Mouse (Mus musculus): Measurements from ENCODE around the gene R3hdm2. TPM values are rescaled to one million over a fixed set of nuclear protein-coding genes. Genes with fewer than 3 reads are reported as not detected.

Gene R3hdm2
- polyA plus RNA-seq, 1 experiment: 63.4 TPM

GRCm38 (mm10) chr10:127453701-127454100, 73.6 kb downstream of the R3hdm2 start:
- no peak overlapping the region for H3K4me2 ChIP-seq (ENCODE audit: low read depth)
- no peaks in the 10 kb centered on the region for H3K27me3 ChIP-seq (ENCODE audit: control insufficient read depth, insufficient read depth, insufficient read length)
- no peaks in the 10 kb centered on the region for H3K79me2 ChIP-seq (ENCODE audit: control insufficient read depth, insufficient read depth)
- TF ChIP-seq CEBPB (IDR thresholded peaks at IDR 0.05; ENCODE audit: insufficient read depth, poor library complexity, severe bottlenecking) (no peak), MYOG (IDR thresholded peaks at IDR 0.05; ENCODE audit: control insufficient read depth in 1 of 3, insufficient read depth in 1 of 3, insufficient read length in 2 of 3, low read depth in 2 of 3) (no peak), USF1 (IDR thresholded peaks at IDR 0.05; ENCODE audit: low read depth) (no peak), POLR2AphosphoS2 (IDR thresholded peaks at IDR 0.05; ENCODE audit: insufficient read length, low read depth) (no peak), POLR2A (IDR thresholded peaks at IDR 0.05; ENCODE audit: insufficient read length, low read depth) (no peak), TCF3 (IDR thresholded peaks at IDR 0.05; ENCODE audit: insufficient read length, low read depth) (no peak), REST (IDR thresholded peaks at IDR 0.05; ENCODE audit: insufficient read depth, insufficient read length) (no peak), E2F4 (IDR thresholded peaks at IDR 0.05; ENCODE audit: insufficient read depth) (no peak), SRF (IDR thresholded peaks at IDR 0.05; ENCODE audit: control insufficient read depth, insufficient read length, low read depth) (no peak)
- H3ac ChIP-seq (ENCODE audit: control insufficient read depth, insufficient read length): no peak overlapping the region
- no peak overlapping the region for H3K4me3 ChIP-seq
- H3K36me3 ChIP-seq (ENCODE audit: control insufficient read depth, insufficient read depth): peaks cover 39% of the 10 kb centered on the region

- no peak for TF ChIP-seq MAX (IDR thresholded peaks at IDR 0.05; ENCODE audit: low read depth)
- no peak for TF ChIP-seq SRF (IDR thresholded peaks at IDR 0.05; ENCODE audit: control insufficient read depth, insufficient read length, low read depth)
- TF ChIP-seq MYOD1 (IDR thresholded peaks at IDR 0.05; ENCODE audit: control insufficient read depth in 1 of 3, insufficient read length in 2 of 3, low read depth in 2 of 3): no peak
- Histone ChIP-seq H3ac (ENCODE audit: control insufficient read depth, insufficient read length) (no peak overlapping the region), H3K79me2 (ENCODE audit: control insufficient read depth, insufficient read depth) (no peaks in the 10 kb centered on the region), H3K4me2 (ENCODE audit: low read depth) (no peak overlapping the region), H3K27me3 (ENCODE audit: control insufficient read depth, insufficient read depth, insufficient read length) (no peaks in the 10 kb centered on the region), H3K36me3 (ENCODE audit: control insufficient read depth, insufficient read depth) (peaks cover 63% of the 10 kb centered on the region), H3K4me3 (no peak overlapping the region)
Observed at GRCm38 (mm10) chr10:127462411-127463096, 82.4 kb downstream of the R3hdm2 start.

- no peaks in the 10 kb centered on the region for H3K79me2 ChIP-seq (ENCODE audit: control insufficient read depth, insufficient read depth)
- no peak overlapping the region for H3ac ChIP-seq (ENCODE audit: control insufficient read depth, insufficient read length)
- H3K36me3 ChIP-seq (ENCODE audit: control insufficient read depth, insufficient read depth): peaks cover 7% of the 10 kb centered on the region
- H3K4me3 ChIP-seq: no peak overlapping the region
- no peaks in the 10 kb centered on the region for H3K27me3 ChIP-seq (ENCODE audit: control insufficient read depth, insufficient read depth, insufficient read length)
- TF ChIP-seq MAX (IDR thresholded peaks at IDR 0.05; ENCODE audit: low read depth) (no peak), MYOG (IDR thresholded peaks at IDR 0.05; ENCODE audit: control insufficient read depth in 1 of 3, insufficient read depth in 1 of 3, insufficient read length in 2 of 3, low read depth in 2 of 3) (no peak), TCF3 (IDR thresholded peaks at IDR 0.05; ENCODE audit: insufficient read length, low read depth) (no peak), REST (IDR thresholded peaks at IDR 0.05; ENCODE audit: insufficient read depth, insufficient read length) (no peak), MYOD1 (IDR thresholded peaks at IDR 0.05; ENCODE audit: control insufficient read depth in 1 of 3, insufficient read length in 2 of 3, low read depth in 2 of 3) (no peak), POLR2AphosphoS2 (IDR thresholded peaks at IDR 0.05; ENCODE audit: insufficient read length, low read depth) (no peak), TCF12 (IDR thresholded peaks at IDR 0.05; ENCODE audit: insufficient read depth, poor library complexity, severe bottlenecking) (no peak), SRF (IDR thresholded peaks at IDR 0.05; ENCODE audit: control insufficient read depth, insufficient read length, low read depth) (no peak)
- no peak overlapping the region for H3K4me2 ChIP-seq (ENCODE audit: low read depth)
Observed at GRCm38 (mm10) chr10:127471281-127471988, 91.3 kb downstream of the R3hdm2 start.

GRCm38 (mm10) chr10:127472722-127473121, 92.6 kb downstream of the R3hdm2 start:
- H3K79me2 ChIP-seq (ENCODE audit: control insufficient read depth, insufficient read depth): no peaks in the 10 kb centered on the region
- TF ChIP-seq TCF12 (IDR thresholded peaks at IDR 0.05; ENCODE audit: insufficient read depth, poor library complexity, severe bottlenecking) (no peak), MYOG (IDR thresholded peaks at IDR 0.05; ENCODE audit: control insufficient read depth in 1 of 3, insufficient read depth in 1 of 3, insufficient read length in 2 of 3, low read depth in 2 of 3) (no peak), CEBPB (IDR thresholded peaks at IDR 0.05; ENCODE audit: insufficient read depth, poor library complexity, severe bottlenecking) (no peak), TCF3 (IDR thresholded peaks at IDR 0.05; ENCODE audit: insufficient read length, low read depth) (no peak), E2F4 (IDR thresholded peaks at IDR 0.05; ENCODE audit: insufficient read depth) (no peak), POLR2A (IDR thresholded peaks at IDR 0.05; ENCODE audit: insufficient read length, low read depth) (no peak), REST (IDR thresholded peaks at IDR 0.05; ENCODE audit: insufficient read depth, insufficient read length) (no peak), MYOD1 (IDR thresholded peaks at IDR 0.05; ENCODE audit: control insufficient read depth in 1 of 3, insufficient read length in 2 of 3, low read depth in 2 of 3) (no peak), MAX (IDR thresholded peaks at IDR 0.05; ENCODE audit: low read depth) (no peak), USF1 (IDR thresholded peaks at IDR 0.05; ENCODE audit: low read depth) (no peak), SRF (IDR thresholded peaks at IDR 0.05; ENCODE audit: control insufficient read depth, insufficient read length, low read depth) (no peak), POLR2AphosphoS2 (IDR thresholded peaks at IDR 0.05; ENCODE audit: insufficient read length, low read depth) (no peak)
- H3K27me3 ChIP-seq (ENCODE audit: control insufficient read depth, insufficient read depth, insufficient read length): no peaks in the 10 kb centered on the region
- no peak overlapping the region for H3ac ChIP-seq (ENCODE audit: control insufficient read depth, insufficient read length)
- no peak overlapping the region for H3K4me2 ChIP-seq (ENCODE audit: low read depth)
- peaks cover 10% of the 10 kb centered on the region for H3K36me3 ChIP-seq (ENCODE audit: control insufficient read depth, insufficient read depth)
- H3K4me3 ChIP-seq: no peak overlapping the region

GRCm38 (mm10) chr10:127475175-127475574, 95.0 kb downstream of the R3hdm2 start:
- Histone ChIP-seq H3ac (ENCODE audit: control insufficient read depth, insufficient read length) (no peak overlapping the region), H3K4me3 (no peak overlapping the region), H3K36me3 (ENCODE audit: control insufficient read depth, insufficient read depth) (peaks cover 10% of the 10 kb centered on the region), H3K27me3 (ENCODE audit: control insufficient read depth, insufficient read depth, insufficient read length) (no peaks in the 10 kb centered on the region), H3K4me2 (ENCODE audit: low read depth) (no peak overlapping the region), H3K79me2 (ENCODE audit: control insufficient read depth, insufficient read depth) (no peaks in the 10 kb centered on the region)
- no peak for TF ChIP-seq MYOG (IDR thresholded peaks at IDR 0.05; ENCODE audit: control insufficient read depth in 1 of 3, insufficient read depth in 1 of 3, insufficient read length in 2 of 3, low read depth in 2 of 3)
- no peak for TF ChIP-seq REST (IDR thresholded peaks at IDR 0.05; ENCODE audit: insufficient read depth, insufficient read length)
- no peak for TF ChIP-seq CEBPB (IDR thresholded peaks at IDR 0.05; ENCODE audit: insufficient read depth, poor library complexity, severe bottlenecking)
- no peak for TF ChIP-seq MAX (IDR thresholded peaks at IDR 0.05; ENCODE audit: low read depth)
- TF ChIP-seq TCF12 (IDR thresholded peaks at IDR 0.05; ENCODE audit: insufficient read depth, poor library complexity, severe bottlenecking): no peak
- no peak for TF ChIP-seq MYOD1 (IDR thresholded peaks at IDR 0.05; ENCODE audit: control insufficient read depth in 1 of 3, insufficient read length in 2 of 3, low read depth in 2 of 3)
- no peak for TF ChIP-seq TCF3 (IDR thresholded peaks at IDR 0.05; ENCODE audit: insufficient read length, low read depth)
- no peak for TF ChIP-seq E2F4 (IDR thresholded peaks at IDR 0.05; ENCODE audit: insufficient read depth)
- TF ChIP-seq POLR2A (IDR thresholded peaks at IDR 0.05; ENCODE audit: insufficient read length, low read depth): no peak
- TF ChIP-seq POLR2AphosphoS2 (IDR thresholded peaks at IDR 0.05; ENCODE audit: insufficient read length, low read depth): no peak
- no peak for TF ChIP-seq USF1 (IDR thresholded peaks at IDR 0.05; ENCODE audit: low read depth)
- TF ChIP-seq SRF (IDR thresholded peaks at IDR 0.05; ENCODE audit: control insufficient read depth, insufficient read length, low read depth): no peak

Data from myocyte (in vitro differentiated cells).